Mouse (Mus musculus) neural tube, embryonic 13.5 days (tissue): Measurements from ENCODE around the gene Actrt2. TPM values are rescaled to one million over a fixed set of nuclear protein-coding genes. Genes with fewer than 3 reads are reported as not detected.
A peak's percentile ranks its signal among the peaks of the same experiment; 100 is the strongest.

Experiments
- ATAC-seq: fragments of 200-750 bp; cut with Nextera tagmentation; 2 replicates; pipeline ENCODE4 v1.8.0; 2017; ENCODE audit warnings: low read depth, mild to moderate bottlenecking, moderate TSS enrichment, moderate library complexity
- H3K27ac ChIP-seq: fragments of 300-500 bp; sonication (generic); replicated peaks from 2 replicates; pipeline ENCODE4 v1.5.1; 2015; ENCODE audit warnings: moderate library complexity, mild to moderate bottlenecking, inconsistent platforms
- H3K27me3 ChIP-seq: fragments of 300-500 bp; sonication (generic); 2 replicates; pipeline ENCODE4 v1.6.1; 2015; ENCODE audit warnings: mild to moderate bottlenecking, inconsistent platforms
- H3K36me3 ChIP-seq: fragments of 300-500 bp; sonication (generic); 2 replicates; pipeline ENCODE4 v1.6.1; 2015; ENCODE audit warnings: mild to moderate bottlenecking, inconsistent platforms
- H3K4me1 ChIP-seq: fragments of 300-500 bp; sonication (generic); replicated peaks from 2 replicates; pipeline ENCODE4 v1.6.1; 2015; ENCODE audit warnings: inconsistent platforms
- H3K4me2 ChIP-seq: fragments of 300-500 bp; sonication (generic); 2 replicates; pipeline ENCODE4 v1.6.1; 2015; ENCODE audit warnings: inconsistent platforms, mild to moderate bottlenecking, moderate library complexity
- H3K4me3 ChIP-seq: fragments of 300-500 bp; sonication (generic); 2 replicates; pipeline ENCODE4 v1.5.1; 2015; ENCODE audit warnings: mild to moderate bottlenecking, inconsistent platforms
- H3K9ac ChIP-seq: fragments of 300-500 bp; sonication (generic); 2 replicates; pipeline ENCODE4 v1.6.1; 2015; ENCODE audit warnings: moderate library complexity, mild to moderate bottlenecking, inconsistent platforms
- H3K9me3 ChIP-seq: fragments of 300-500 bp; sonication (generic); 2 replicates; pipeline ENCODE4 v1.6.1; 2016; ENCODE audit warnings: inconsistent platforms
- WGBS: fragments of 180-500 bp; shearing (Covaris S2); methylation state at CpG from one replicate; pipeline ENCODE4 v1.1.7; 2015; 5-methylcytosine and 5-hydroxymethylcytosine counted together
- polyA plus RNA-seq: library from polyadenylated mRNA; unstranded; fragments of >200 nt; fragmentation: Nextera tagmentation; extraction: Ambion mirVana; gene quantifications from 2 replicates; pipeline ENCODE4 v1.2.1, GENCODE M21; 2015

Gene Actrt2
- polyA plus RNA-seq, 1 experiment from 2014 or later, result not detected

GRCm38 (mm10) chr4:154649083-154649747, 18.5 kb downstream of the Actrt2 start:
- peaks cover 63% of the 10 kb centered on the region for H3K27me3 ChIP-seq
- no peak overlapping the region for H3K4me2 ChIP-seq
- ATAC-seq, result no peak
- H3K27ac ChIP-seq, result no peak overlapping the region
- no peak overlapping the region for H3K4me3 ChIP-seq
- 82% methylated on average over 19 of the region's 19 CpGs for WGBS
- no peaks in the 10 kb centered on the region for H3K36me3 ChIP-seq
- peaks cover 4% of the 10 kb centered on the region for H3K4me1 ChIP-seq
- H3K9me3 ChIP-seq, result peaks cover 5% of the 10 kb centered on the region
- no peak overlapping the region for H3K9ac ChIP-seq

- Histone ChIP-seq H3K4me1 (peaks cover 19% of the 10 kb centered on the region), H3K9me3 (peaks cover 5% of the 10 kb centered on the region), H3K4me2 (no peak overlapping the region), H3K9ac (no peak overlapping the region), H3K4me3 (no peak overlapping the region), H3K27me3 (peaks cover 88% of the 10 kb centered on the region), H3K27ac (no peak overlapping the region), H3K36me3 (no peaks in the 10 kb centered on the region)
- no peak for ATAC-seq
- WGBS, result 6% methylated on average over 6 of the region's 6 CpGs
Measured at GRCm38 (mm10) chr4:154642496-154642895, 25.2 kb downstream of the Actrt2 start.

- ATAC-seq, result no peak
- Histone ChIP-seq H3K4me2 (no peak overlapping the region; the same call in 1 of the 2 replicates), H3K4me1 (peaks cover 29% of the 10 kb centered on the region), H3K27me3 (peaks cover 96% of the 10 kb centered on the region), H3K27ac (no peak overlapping the region), H3K9ac (no peak overlapping the region), H3K9me3 (peaks cover 5% of the 10 kb centered on the region), H3K36me3 (no peaks in the 10 kb centered on the region), H3K4me3 (no peak overlapping the region)
- 2% methylated on average over 32 of the region's 32 CpGs for WGBS
Measured at GRCm38 (mm10) chr4:154641296-154642110, 26.2 kb downstream of the Actrt2 start.

GRCm38 (mm10) chr4:154640443-154641295, 27.0 kb downstream of the Actrt2 start:
- Histone ChIP-seq H3K27ac (no peak overlapping the region), H3K4me1 (peaks cover 38% of the 10 kb centered on the region), H3K36me3 (no peaks in the 10 kb centered on the region), H3K4me3 (peak overlapping the region; percentile 12; the same call in 1 of the 2 replicates), H3K9ac (no peak overlapping the region), H3K4me2 (peak overlapping the region; percentile 33), H3K27me3 (peaks cover 96% of the 10 kb centered on the region), H3K9me3 (peaks cover 5% of the 10 kb centered on the region; the same call in 1 of the 2 replicates)
- 2% methylated on average over 20 of the region's 20 CpGs for WGBS
- ATAC-seq, result no peak

GRCm38 (mm10) chr4:154639591-154640442, 27.9 kb downstream of the Actrt2 start:
- H3K9me3 ChIP-seq, result no peaks in the 10 kb centered on the region
- no peak overlapping the region for H3K27ac ChIP-seq
- WGBS, result 6% methylated on average over 13 of the region's 13 CpGs
- no peak for ATAC-seq
- H3K9ac ChIP-seq, result no peak overlapping the region
- peak overlapping the region; percentile 12; the same call in 1 of the 2 replicates for H3K4me3 ChIP-seq
- peaks cover 46% of the 10 kb centered on the region for H3K4me1 ChIP-seq
- H3K36me3 ChIP-seq, result no peaks in the 10 kb centered on the region
- peak overlapping the region; percentile 33 for H3K4me2 ChIP-seq
- H3K27me3 ChIP-seq, result peaks cover 97% of the 10 kb centered on the region

GRCm38 (mm10) chr4:154639126-154639525, 28.5 kb downstream of the Actrt2 start:
- H3K4me1 ChIP-seq, result peaks cover 53% of the 10 kb centered on the region

GRCm38 (mm10) chr4:154638320-154638886, 29.3 kb downstream of the Actrt2 start:
- H3K9me3 ChIP-seq, result no peaks in the 10 kb centered on the region
- peak overlapping the region; percentile 65 for H3K4me2 ChIP-seq
- 4% methylated on average over 15 of the region's 15 CpGs for WGBS
- ATAC-seq, result no peak
- H3K4me3 ChIP-seq, result peak overlapping the region; percentile 48
- H3K27me3 ChIP-seq, result peaks cover 99% of the 10 kb centered on the region
- no peaks in the 10 kb centered on the region for H3K36me3 ChIP-seq
- peaks cover 60% of the 10 kb centered on the region for H3K4me1 ChIP-seq
- H3K27ac ChIP-seq, result no peak overlapping the region
- peak overlapping the region; percentile 81 for H3K9ac ChIP-seq

More at GRCm38 (mm10) chr4:154639126-154639525, 28.5 kb downstream of the Actrt2 start:
- ATAC-seq, result no peak
- Histone ChIP-seq H3K9ac (no peak overlapping the region), H3K36me3 (no peaks in the 10 kb centered on the region), H3K27me3 (peaks cover 99% of the 10 kb centered on the region), H3K9me3 (no peaks in the 10 kb centered on the region), H3K4me3 (peak overlapping the region; percentile 12; the same call in 1 of the 2 replicates), H3K4me2 (peak overlapping the region; percentile 33), H3K27ac (no peak overlapping the region)
- WGBS, result 1% methylated on average over 7 of the region's 7 CpGs

- H3K36me3 ChIP-seq, result no peaks in the 10 kb centered on the region
- no peak for ATAC-seq
- peak overlapping the region; percentile 81 for H3K27ac ChIP-seq
- H3K27me3 ChIP-seq, result peaks cover 99% of the 10 kb centered on the region
- peak overlapping the region; percentile 81 for H3K9ac ChIP-seq
- H3K4me1 ChIP-seq, result peaks cover 67% of the 10 kb centered on the region
- peak overlapping the region; percentile 65 for H3K4me2 ChIP-seq
- H3K9me3 ChIP-seq, result no peaks in the 10 kb centered on the region
- peak overlapping the region; percentile 48 for H3K4me3 ChIP-seq
- WGBS, result 2% methylated on average over 41 of the region's 73 CpGs
Measured at GRCm38 (mm10) chr4:154637468-154638319, 30.0 kb downstream of the Actrt2 start.

- Histone ChIP-seq H3K36me3 (no peaks in the 10 kb centered on the region), H3K9ac (peak within 1 kb of the TSS; percentile 81), H3K4me2 (peak within 1 kb of the TSS; percentile 65), H3K27ac (peak within 1 kb of the TSS; percentile 81), H3K9me3 (no peaks in the 10 kb centered on the region), H3K27me3 (peaks cover 99% of the 10 kb centered on the region), H3K4me3 (peak within 1 kb of the TSS; percentile 48), H3K4me1 (peaks cover 70% of the 10 kb centered on the region)
- ATAC-seq, result no peak
- under 1% methylated on average over 44 of the region's 47 CpGs for WGBS
Measured at GRCm38 (mm10) chr4:154636721-154637311, 30.9 kb downstream of the Actrt2 start, which contains the start of gene Prdm16. Gene Prdm16, minus strand, starts transcription at chr4:154636873.

GRCm38 (mm10) chr4:154636053-154636433, 31.6 kb downstream of the Actrt2 start:
- peaks cover 100% of the 10 kb centered on the region for H3K27me3 ChIP-seq
- H3K9ac ChIP-seq, result peak overlapping the region; percentile 81
- H3K4me1 ChIP-seq, result peaks cover 66% of the 10 kb centered on the region
- H3K9me3 ChIP-seq, result no peaks in the 10 kb centered on the region
- H3K27ac ChIP-seq, result peak overlapping the region; percentile 81
- peak; percentile 65 for ATAC-seq
- H3K36me3 ChIP-seq, result no peaks in the 10 kb centered on the region
- WGBS, result 0% methylated on average over 25 of the region's 30 CpGs
- H3K4me3 ChIP-seq, result peak overlapping the region; percentile 48
- H3K4me2 ChIP-seq, result peak overlapping the region; percentile 65
